Mouse (Mus musculus) monocyte, adult 2 months (primary cell): Measurements from ENCODE around the gene Arhgap19.

ENCODE experiments used
- DNase-seq, 2 experiments: peaks; one replicate each; pipeline ENCODE4 v3.0.0; 2022; ENCODE audit warnings: low spot score in 2 of 2, low read depth in 1 of 2

The Arhgap19 gene

GRCm38 (mm10) chr19:41800986-41801741, 683 bp downstream of the Arhgap19 start:
- DNase-seq = no peak

DNA sequence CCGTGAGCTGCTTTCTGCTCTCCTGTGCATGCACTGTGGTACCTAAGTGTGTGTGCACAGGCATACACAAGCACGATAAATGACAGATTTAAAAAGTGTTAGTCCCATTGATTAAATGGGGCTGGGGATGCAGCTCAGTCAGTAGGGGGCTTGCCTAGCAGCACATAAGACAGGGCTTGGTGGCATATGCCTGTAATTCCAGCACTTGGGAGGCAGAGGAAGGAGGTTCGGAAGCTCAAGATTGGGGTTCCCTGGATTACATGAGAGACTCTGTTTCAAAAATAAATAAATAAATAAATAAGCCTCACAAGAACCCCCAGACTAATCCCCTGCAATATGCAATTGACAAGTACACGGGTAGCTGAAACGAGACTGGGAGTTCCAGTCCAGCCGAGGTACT, 1.4 kb downstream of the Arhgap19 start:
- no peak for DNase-seq

DNA sequence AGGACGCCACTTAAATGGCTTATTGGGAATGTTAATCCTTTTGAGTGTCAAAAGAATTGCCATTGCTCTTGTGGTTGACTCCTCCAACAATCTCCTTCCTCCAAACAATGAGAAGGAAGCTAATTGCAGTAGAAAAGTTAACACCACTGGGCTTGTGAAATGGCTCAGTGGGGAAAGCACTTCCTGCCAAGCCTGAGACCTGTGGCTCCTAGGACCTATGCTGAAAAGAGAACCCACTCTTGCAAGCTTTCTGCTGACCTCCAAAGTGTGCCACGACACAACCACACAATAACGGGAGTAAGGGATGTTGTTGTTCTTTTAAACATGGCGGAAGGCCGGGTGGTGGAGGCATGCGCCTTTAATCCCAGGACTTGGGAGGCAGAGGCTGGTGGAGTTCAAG, 4.3 kb downstream of the Arhgap19 start:
- DNase-seq = no peak

- DNase-seq = no peak
Measured at GRCm38 (mm10) chr19:41796789-41797327, 5.0 kb downstream of the Arhgap19 start.

GRCm38 (mm10) chr19:41796148-41796760, 5.6 kb downstream of the Arhgap19 start:
- DNase-seq = no peak

GRCm38 (mm10) chr19:41794901-41795300, 6.9 kb downstream of the Arhgap19 start:
- DNase-seq = no peak

- no peak for DNase-seq
Measured at GRCm38 (mm10) chr19:41794017-41794416, 7.8 kb downstream of the Arhgap19 start.

GRCm38 (mm10) chr19:41792934-41793486, 8.8 kb downstream of the Arhgap19 start:
- no peak for DNase-seq

- no peak for DNase-seq
Measured at GRCm38 (mm10) chr19:41791384-41791783, 10.5 kb downstream of the Arhgap19 start.

GRCm38 (mm10) chr19:41789110-41789961, 12.5 kb downstream of the Arhgap19 start:
- no peak for DNase-seq

DNA sequence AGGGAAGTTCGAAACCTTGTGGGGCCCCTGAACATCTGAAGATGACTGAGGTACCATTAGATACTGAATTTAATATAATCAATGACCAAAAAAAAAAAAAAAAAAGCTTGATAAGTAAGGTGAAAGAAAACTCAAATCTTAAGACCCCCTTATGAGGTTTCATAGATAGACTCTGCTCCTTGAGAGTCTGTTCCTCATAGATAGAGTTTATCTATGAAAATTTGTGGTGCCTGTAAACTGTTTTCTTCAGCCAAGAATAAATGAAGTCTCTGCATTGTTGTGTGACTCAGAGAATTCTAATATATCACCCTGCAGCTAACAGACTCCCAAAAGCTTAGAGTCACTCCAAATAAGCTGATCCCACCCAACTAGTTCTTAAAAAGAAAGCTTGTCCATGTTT, 15.0 kb downstream of the Arhgap19 start:
- DNase-seq = no peak

DNA sequence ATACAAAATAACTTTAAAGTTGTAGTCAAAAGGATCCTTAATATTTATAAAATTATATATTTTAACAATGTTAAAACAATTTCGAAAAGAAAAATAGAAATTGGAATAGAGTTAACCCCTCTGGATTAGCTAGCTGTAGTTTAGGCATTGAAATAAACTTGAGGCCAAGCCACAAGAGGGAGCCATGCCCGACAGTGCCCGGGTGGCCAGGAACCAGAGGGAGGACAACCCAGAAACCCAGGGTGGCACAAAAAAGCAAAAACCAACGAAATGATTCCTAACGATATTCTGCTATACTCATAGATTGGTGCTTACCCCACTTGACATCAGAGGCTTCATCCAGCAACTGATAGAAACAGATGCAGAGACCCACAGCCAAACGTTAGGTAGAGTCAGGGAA, 24.3 kb downstream of the Arhgap19 start:
- no peak for DNase-seq

DNA sequence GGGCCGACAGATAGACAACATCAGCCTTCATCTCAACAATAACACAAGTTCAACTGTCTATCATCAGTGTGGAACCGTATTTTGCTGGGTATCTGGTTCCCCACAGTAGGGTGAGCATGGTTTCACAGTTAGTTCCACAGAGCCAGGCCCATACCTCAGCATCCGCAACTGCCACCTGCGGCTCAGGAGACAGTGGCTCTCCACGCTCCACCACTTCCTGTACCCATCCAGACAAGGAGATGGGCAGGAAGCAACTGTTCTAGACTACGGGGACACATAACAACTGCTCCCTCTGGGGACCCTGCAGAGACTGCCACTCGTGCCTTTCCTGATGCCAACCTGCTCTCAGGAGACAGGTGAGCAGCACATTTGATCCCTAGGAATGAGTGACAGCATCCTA, 33.1 kb downstream of the Arhgap19 start:
- DNase-seq = no peak

DNA sequence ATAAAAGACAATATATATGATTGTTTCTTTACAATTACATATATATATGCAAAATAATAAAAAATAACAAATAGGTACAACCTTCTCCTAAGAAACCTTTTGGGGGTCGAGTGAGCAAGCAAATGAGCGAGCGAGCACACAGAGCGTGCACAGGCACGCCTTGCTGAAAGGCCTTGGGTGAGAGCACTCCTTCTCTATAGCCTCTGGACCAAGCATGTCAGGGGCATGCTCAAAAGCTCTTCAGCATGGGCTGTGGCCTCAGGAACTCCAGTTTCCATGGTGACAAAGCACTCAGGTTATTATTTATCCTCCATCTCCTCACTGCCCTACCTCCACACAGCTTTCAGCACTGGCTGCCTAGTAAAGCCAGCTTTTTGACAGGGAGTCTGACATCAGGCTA, 35.2 kb downstream of the Arhgap19 start:
- no peak for DNase-seq

DNA sequence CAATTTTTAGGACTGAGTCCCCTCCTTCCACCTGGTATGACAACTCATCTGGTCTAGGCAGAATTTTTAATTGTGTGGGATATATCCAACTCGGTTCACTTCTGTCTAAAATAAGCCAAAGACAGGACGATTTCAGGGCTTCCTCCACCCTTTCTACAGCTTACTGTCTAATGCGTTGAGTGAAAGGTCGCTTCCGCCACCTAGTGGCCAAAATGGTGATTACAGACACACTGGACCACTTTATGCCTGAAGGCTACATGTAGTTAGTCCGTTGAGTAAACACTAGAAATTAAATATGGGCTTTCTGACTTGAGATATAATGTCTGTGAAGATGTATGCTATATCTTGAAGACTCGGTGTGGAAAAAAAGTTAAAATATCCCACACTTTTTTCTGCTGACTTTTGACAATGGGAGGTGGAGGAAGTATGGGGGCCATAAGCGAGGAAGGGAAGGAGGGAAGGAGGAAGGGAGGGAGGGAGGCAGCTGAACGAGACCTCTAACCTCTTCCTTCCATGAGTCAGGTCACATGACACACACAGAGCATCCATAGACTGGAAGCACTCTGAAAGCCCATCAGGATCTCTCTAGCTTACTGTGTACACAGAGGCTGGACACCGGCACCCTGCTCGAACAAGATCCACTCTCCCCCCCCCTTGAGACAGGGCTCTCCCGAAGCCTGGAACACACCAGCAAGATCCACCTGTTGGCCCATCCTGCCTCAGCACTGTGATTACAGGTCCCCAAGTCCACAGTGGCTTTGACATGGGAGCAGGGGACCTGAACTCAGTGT, 37.8 kb downstream of the Arhgap19 start:
- DNase-seq = peak; percentile 34 to 75

- no peak for DNase-seq
Measured at GRCm38 (mm10) chr19:41761529-41761928, 40.3 kb downstream of the Arhgap19 start.

DNA sequence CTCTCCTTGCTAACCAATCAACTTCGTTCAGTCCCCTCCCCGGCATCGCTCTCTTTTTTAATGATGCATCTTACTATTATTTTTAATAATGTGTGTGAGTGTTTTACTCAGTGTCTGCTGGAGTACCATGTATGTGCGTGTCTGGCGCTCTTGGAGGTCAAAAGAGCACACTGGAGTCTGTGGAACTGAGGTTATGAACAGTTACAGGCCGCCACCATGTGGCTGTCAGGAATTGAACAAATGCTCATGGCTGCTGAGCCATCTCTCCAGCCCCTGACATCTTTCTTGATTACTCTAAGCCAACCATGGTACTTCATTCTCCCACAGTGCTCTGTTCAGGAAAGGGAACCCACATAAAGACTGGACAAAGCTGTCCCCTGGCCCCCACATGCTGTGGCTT, 42.1 kb downstream of the Arhgap19 start:
- DNase-seq = no peak

GRCm38 (mm10) chr19:41759270-41759669, 42.6 kb downstream of the Arhgap19 start:
- no peak for DNase-seq

DNA sequence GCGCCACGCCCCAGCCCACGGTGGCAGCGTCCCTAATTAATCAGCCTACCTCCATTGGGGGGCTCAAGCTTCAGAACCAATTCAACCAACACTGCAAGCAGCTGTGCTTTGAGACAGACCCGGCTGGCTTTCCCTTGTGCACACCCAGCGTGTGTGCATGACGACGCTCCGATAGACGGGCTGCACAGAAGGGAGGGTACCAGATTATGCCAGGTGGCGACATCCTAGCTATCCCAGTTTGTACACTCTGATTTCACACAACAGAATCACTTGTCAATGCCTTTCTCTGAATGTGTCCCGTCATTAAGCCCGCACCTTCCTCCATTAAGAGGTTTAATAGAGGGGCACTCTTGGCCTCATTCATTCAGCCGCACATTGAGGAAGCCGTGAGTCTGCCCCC, 47.1 kb downstream of the Arhgap19 start:
- no peak for DNase-seq

- no peak for DNase-seq
Measured at GRCm38 (mm10) chr19:41751906-41752305, 49.9 kb downstream of the Arhgap19 start.

DNA sequence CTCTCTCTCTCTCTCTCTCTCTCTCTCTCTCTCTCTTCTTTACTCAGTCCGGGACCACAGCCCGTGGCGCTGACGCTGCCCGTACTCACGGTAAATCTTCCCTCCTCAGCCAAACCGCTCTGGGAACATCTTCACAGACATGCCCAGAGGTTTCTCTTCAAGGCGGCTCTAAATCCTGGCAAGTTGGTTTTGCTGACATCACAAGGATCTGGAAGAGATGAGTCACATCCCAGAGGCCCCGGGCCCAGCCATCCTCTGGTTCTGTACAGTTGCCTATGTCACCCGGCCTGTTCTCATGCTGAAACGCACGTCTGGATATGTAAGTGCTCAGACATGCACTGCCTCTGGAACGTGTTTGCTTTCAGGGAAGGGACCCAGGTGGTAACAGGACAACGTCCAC, 54.4 kb downstream of the Arhgap19 start:
- no peak for DNase-seq
